Mouse (Mus musculus) lung, postnatal 14 days (tissue): Measurements from ENCODE around the gene Gm14308.
"Not testable (repeated sequence)": the region's sequence is repeated elsewhere in the genome, so short reads cannot be mapped to it uniquely, and the experiment has no call there.

Experiments
- DNase-seq: peaks from one replicate; pipeline ENCODE4 v3.0.0; 2021

The Gm14308 gene

DNA sequence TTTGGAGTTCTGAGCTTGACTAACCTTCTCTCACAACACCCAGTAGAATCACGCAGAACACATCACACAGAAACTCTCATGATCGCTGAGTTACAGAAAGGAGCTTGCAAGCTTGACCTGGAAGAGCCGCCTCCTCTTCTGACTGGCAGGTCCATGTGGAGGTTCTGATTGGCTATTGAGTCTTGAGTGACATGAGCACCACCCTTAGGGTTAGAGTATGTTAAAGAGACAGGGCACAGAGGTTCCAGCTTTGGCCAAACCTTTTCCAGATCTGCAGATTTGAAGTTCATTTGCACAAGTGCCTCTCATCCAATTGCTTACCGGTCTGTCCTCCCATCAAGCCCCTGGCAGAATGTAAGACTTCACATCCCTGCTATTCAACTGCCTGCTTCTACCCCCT is at the start of gene Gm14308:
Gene Gm14308 (minus strand): TSS at position 101 of the 400 bp plus-strand sequence.
- not testable (repeated sequence) for DNase-seq

DNA sequence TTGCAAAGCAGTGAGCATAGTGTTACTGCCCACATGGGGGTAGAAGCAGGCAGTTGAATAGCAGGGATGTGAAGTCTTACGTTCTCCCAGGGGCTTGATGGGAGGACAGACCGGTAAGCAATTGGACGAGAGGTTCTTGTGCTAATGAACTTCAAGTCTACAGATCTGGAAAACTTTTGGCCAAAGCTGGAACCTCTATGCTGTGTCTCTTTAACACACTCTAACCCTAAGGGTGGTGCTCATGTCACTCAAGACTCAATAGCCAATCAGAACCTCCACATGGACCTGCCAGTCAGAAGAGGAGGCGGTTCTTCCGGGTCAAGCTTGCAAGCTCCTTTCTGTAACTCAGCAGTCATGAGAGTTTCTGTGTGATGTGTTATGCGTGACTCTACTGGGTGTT is 34.1 kb upstream of the Gm14308 start, which contains the start of gene Zfp973:
Gene Zfp973 (plus strand): TSS at position 301 of the 400 bp plus-strand sequence.
- DNase-seq: not testable (repeated sequence)
